Mouse (Mus musculus) CH12.LX (cell line): ENCODE results near the gene Nsd1.

Experiments used
- CTCF ChIP-seq, 2 experiments: IDR thresholded peaks in 1 of 2; conservative IDR thresholded peaks in 1 of 2; 2 replicates each; pipeline ENCODE4 v1.5.1; 2011 to 2012; ENCODE audit warnings: low read depth in 2 of 2, low read length in 2 of 2, improper control_type of control experiment in 1 of 2, inconsistent platforms in 1 of 2, mild to moderate bottlenecking in 1 of 2, moderate library complexity in 1 of 2
- E2F4 ChIP-seq: IDR thresholded peaks from 2 replicates; pipeline ENCODE4 v1.6.1; 2011; ENCODE audit warnings: low read depth, low read length, improper control_type of control experiment; ENCODE audit not compliant: insufficient replicate concordance
- KAT2A ChIP-seq: IDR thresholded peaks from 2 replicates; pipeline ENCODE4 v1.6.1; 2012; ENCODE audit warnings: low read length, improper control_type of control experiment, inconsistent platforms; ENCODE audit not compliant: insufficient replicate concordance
- MAX ChIP-seq: IDR thresholded peaks from 2 replicates; pipeline ENCODE4 v1.6.1; 2011; ENCODE audit warnings: low read length, improper control_type of control experiment
- POLR2A ChIP-seq: IDR thresholded peaks from 2 replicates; pipeline ENCODE4 v1.6.1; 2011; ENCODE audit warnings: low read depth, mild to moderate bottlenecking, improper control_type of control experiment, low read length
- POLR2AphosphoS2 ChIP-seq: IDR thresholded peaks from 2 replicates; pipeline ENCODE4 v1.6.1; 2011; ENCODE audit warnings: low read depth, low read length, improper control_type of control experiment
- RAD21 ChIP-seq: IDR thresholded peaks from 2 replicates; pipeline ENCODE4 v1.6.1; 2011; ENCODE audit warnings: low read depth, mild to moderate bottlenecking, low read length, improper control_type of control experiment, moderate library complexity
- ZMIZ1 ChIP-seq: IDR thresholded peaks from 2 replicates; pipeline ENCODE4 v1.6.1; 2012; ENCODE audit warnings: low read depth, mild to moderate bottlenecking, inconsistent platforms, low read length, improper control_type of control experiment

DNA sequence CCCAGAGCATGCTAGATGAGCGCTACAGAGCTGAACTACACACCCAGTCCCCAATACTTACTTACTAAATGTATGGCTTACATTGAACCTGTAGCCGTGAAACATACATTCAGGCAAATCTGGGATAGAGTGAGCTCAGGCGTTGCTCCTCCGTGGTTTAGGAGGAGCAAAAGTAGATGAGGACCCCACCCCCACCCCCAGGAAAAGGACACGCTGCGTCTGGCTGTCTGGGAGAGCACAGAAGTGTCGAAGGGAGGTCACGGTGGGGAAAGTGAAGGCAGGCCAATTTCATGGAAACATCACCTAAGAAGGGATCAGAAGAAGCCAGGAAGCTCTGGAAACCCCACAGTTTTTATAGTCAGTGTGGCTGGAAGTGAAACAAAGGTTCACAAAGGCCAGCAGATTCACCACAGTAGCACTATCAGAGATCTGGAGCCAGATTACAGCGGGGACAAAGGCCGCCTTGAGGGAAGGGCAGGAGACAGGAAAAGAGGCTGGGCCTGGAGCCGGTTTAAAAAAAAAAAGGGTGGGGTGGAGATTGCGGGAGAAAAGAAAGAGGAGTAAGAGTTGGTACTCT, 20.0 kb upstream of the Nsd1 start:
- TF ChIP-seq KAT2A (no peak), E2F4 (no peak), ZMIZ1 (no peak), POLR2AphosphoS2 (no peak), RAD21 (no peak), MAX (no peak), POLR2A (no peak; the same call in 1 of the 2 replicates), CTCF (conservative IDR thresholded peaks at IDR 0.05 in 1 of 2, IDR thresholded peaks at IDR 0.05 in 1 of 2; ENCODE audit: low read depth in 2 of 2, low read length in 2 of 2) (no peak)
